Mouse (Mus musculus) adipocyte (in vitro differentiated cells): ENCODE measurements at regions not wholly inside any gene's neighbourhood (a gene's known extent, or its start where the extent isn't known, plus 50 kb on each side); places are given as distances from the start of the nearest gene placed in this dataset.

Experiments
- DNase-seq: peaks from one replicate; pipeline ENCODE4 v3.0.0-alpha.2; 2016; ENCODE audit warnings: low spot score

- DNase-seq: no peak
Measured at GRCm38 (mm10) chr3:38397615-38397956, 87.1 kb downstream of the Ankrd50 start.

DNA sequence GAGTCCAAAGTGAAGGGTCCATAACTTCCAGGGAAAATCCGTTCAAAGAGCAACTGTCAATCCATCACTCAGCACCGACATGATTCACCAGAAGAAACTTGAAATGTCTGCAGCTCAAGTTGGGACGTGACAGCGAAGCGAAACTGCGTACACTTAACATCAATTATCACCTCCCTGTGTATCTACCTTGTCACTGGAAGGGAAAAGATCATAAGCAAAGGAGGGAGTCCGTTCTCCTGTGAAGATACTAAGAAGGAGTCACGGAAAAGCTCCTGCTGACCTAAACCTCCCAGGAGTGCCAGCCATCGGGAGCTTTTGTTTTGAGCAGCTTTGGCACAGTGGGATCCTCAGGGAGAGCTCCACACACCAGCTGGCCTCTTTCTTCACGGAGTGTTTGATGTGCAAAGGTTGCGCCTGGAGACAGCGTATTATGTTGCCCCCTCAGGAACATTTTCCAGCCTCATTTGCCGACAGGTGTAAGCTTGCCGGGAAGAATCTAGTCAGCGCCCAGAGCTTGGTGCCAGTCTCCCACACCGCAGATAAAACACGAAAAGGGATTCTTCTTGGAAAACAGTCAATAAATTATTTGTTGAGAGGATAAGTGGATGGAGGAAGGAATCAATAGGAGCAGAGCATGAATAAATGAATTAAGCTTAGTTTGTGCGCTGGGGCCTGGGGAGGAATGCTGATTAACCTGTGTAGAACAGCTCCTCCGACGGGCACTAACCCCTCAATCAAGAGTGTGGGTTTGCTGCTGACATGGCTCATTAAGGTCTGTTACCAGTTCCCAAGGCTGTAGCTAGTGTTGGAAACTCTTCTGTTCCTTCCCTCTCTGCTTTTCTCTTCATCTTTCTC is 87.7 kb downstream of the Ankrd50 start:
- no peak for DNase-seq

- no peak for DNase-seq
Measured at GRCm38 (mm10) chr3:38394308-38394707, 90.3 kb downstream of the Ankrd50 start.

DNA sequence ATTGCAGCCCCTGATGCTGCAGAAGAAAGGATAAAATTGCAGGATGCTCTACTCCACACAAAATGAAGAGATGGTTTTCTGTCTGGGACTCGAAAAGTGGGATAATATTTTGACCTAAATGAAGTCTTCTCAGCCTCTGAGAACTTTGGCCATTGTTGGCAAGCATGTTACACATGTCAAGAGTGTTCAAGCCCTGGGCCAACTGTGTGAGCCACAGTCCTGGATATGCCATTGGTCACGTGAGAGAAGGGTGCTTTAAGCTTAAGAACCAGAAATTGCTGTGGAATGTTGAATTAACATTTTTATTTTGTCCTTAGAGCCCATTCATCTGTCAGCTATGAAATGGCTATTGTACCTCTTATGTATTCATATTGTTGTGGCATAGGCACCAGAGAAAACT is 95.0 kb downstream of the Ankrd50 start:
- peak; percentile 68 for DNase-seq

GRCm38 (mm10) chr3:38388961-38389360 is 95.7 kb downstream of the Ankrd50 start:
- DNase-seq: no peak

GRCm38 (mm10) chr3:38382743-38383142 is 101.9 kb downstream of the Ankrd50 start:
- no peak for DNase-seq

GRCm38 (mm10) chr3:38381623-38382022 is 103.0 kb downstream of the Ankrd50 start:
- DNase-seq: no peak

DNA sequence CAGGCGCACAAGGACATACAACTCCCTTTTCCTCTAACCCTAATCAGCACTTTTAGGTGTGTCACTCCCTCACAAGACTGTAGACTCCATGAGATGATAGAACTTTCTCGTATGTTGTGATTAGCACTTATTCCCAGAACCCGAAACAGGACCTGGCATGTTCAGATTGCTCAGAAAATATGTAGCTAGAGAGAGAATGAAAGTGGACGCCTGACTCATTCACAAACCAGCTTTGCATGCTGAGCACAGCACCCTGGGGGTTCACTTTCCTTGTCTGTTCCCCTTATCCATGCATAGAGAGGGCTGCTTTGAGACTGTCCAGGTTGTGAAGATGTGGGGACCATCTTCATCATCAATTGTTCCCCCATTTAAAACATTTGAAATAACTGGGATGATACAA is 111.0 kb downstream of the Ankrd50 start:
- DNase-seq: no peak

DNA sequence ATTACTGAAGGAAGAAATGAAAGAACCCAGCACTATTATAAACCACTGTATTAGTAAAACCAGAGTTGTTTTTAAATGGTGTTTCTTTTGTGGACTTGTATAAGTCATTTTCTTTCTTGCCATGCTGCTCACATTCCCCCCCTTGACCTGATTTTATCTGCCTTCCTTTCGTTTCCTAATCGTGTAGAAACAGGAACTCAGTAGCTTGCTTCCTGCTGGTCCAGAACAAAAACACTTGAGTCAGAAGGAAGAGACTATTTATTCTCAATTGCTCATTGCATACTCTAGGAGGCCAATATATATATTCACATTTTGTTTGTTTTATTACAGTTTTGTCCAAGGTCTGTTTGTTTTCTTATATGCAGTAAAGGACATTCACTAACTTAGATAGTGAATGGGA is 112.9 kb downstream of the Ankrd50 start:
- no peak for DNase-seq

- DNase-seq: no peak
Measured at GRCm38 (mm10) chr3:38363888-38364287, 120.8 kb downstream of the Ankrd50 start.

GRCm38 (mm10) chr3:38361411-38361810 is 123.2 kb downstream of the Ankrd50 start:
- DNase-seq: no peak

- DNase-seq: no peak
Measured at GRCm38 (mm10) chr3:38360974-38361373, 123.7 kb downstream of the Ankrd50 start.

- no peak for DNase-seq
Measured at GRCm38 (mm10) chr3:38360421-38360921, 124.2 kb downstream of the Ankrd50 start.

DNA sequence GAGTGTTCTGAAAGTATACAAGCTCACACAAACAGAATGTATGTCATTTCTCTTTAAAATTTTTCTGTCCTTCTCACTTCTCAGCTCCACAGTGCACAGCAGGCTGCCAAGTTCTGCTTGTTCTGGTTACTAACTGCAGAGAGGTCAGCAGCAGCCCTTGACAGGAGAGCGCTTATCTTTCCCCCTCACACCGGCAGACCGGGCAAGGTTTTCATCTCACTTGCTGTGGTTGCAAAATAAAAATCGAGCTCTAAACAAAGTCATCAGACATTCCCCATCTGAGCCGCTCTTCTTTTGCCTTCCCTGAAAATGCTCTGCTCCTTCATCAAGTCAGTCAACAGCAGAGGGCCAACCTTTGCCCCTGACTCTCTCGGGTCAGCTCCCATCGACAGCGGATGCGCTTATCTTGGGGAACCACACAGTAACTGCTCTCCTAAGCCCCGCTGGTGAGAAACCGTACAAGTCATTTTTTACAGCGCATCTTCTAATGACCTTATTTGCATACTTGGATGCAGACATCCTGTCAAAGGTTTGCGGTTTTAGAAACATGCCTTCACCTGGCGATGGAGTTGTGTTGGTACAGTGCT is 126.6 kb downstream of the Ankrd50 start:
- no peak for DNase-seq

- DNase-seq: no peak
Measured at GRCm38 (mm10) chr3:38344283-38344682, 140.4 kb downstream of the Ankrd50 start.

GRCm38 (mm10) chr3:38341666-38342065 is 143.0 kb downstream of the Ankrd50 start:
- DNase-seq: no peak

- DNase-seq: peak; percentile 7
Measured at GRCm38 (mm10) chr3:38333321-38333910, 151.2 kb downstream of the Ankrd50 start.

DNA sequence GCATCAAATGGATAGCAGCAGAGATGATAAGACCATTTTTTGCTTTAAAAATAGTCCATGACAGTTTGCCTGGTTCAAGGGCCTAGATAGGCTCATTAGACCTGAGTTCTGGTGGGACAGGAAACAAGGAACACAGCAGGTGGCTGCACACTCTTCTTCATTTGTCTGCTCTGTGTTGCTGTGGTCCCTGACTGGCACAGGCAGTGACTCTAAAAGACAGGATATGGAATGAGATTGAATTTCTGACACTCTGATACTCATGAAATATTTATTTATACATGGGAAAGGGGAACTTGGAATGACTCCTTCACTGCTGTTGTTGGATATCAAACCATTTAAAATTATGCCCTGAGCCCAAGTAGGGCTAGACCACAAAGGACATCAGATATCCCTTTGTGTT is 153.5 kb downstream of the Ankrd50 start:
- no peak for DNase-seq

DNA sequence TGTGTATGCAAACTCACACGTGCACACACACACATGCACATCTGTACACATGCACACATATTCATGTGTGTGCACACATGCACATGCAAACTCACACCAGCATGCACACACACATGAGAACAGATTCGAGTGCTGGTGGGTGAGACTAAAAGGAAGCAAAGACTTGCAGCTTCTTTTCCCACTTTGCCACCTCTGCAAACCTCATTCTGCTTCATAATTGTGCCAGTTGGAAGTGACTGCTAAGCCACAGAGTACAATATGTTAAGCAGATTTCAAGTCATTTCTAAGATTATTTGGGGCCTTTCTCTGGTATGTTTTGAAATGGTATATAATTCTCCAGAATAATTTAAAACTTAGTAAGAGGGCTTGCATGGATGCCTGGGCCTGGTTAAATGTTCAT is 157.4 kb downstream of the Ankrd50 start:
- DNase-seq: no peak

- no peak for DNase-seq
Measured at GRCm38 (mm10) chr3:38326211-38326610, 158.4 kb downstream of the Ankrd50 start.

DNA sequence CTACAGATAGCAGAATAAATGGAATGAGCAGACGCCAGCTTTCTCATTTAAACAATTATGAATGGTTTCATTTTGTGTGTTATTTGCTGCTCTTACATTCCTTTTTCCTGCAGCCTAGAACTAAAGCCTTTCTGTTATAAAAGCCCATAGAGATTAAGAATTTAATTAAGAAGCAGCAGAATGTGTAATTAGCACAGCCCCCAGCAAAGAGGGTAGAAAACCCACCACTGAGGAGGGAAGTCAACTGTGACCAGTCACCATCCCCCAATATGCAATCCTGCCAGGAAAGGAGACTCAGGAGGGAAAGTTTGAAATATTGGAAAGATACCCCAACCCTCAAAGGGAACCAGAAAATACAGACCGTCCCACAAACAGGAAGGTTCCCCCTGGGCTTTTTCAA is 160.0 kb downstream of the Ankrd50 start:
- DNase-seq: no peak

DNA sequence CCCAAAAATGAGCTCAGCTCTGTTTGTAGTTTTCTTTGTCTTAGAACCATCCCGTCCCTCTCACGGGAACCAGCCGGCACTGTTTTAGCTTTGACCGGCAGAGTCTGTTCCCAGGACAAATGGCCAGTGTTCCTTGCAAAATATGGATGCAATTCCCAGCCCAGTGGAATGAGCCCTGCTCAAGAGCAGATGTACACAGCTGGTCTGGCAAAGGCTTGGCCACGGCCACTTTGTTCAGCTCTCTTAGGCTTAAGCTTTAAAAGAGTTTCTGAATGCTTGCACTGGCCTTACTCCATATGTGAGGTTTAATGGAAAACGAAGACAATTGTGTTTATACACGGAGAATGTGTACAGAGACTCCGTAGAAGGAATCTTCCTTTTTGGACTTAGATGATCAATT is 162.2 kb downstream of the Ankrd50 start:
- peak; percentile 53 for DNase-seq

DNA sequence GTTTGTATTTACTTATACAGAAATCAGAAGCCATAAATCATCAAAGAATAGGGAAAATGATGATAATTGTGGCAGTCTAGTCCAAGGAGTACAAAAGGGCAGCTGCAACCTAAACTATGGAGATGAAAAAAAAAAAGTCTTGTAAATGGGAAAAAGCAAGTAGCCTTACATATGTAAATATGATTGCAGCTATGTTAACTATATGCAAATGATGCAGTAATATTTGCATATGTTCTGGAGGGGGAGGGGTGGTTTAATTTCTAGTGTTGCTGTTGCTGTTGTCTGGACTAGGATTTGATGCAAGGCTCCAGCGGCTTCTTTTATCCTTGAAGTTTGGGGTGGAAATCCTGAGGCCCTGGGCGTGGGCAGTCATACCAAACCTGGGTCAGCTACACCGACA is 163.0 kb downstream of the Ankrd50 start:
- no peak for DNase-seq
